Mouse (Mus musculus): ENCODE measurements around the gene Neurod1. TPM values are rescaled to one million over a fixed set of nuclear protein-coding genes. Genes with fewer than 3 reads are reported as not detected.

Neurod1 gene
- polyA plus RNA-seq, 1 experiment from 2014 or later, result not detected

DNA sequence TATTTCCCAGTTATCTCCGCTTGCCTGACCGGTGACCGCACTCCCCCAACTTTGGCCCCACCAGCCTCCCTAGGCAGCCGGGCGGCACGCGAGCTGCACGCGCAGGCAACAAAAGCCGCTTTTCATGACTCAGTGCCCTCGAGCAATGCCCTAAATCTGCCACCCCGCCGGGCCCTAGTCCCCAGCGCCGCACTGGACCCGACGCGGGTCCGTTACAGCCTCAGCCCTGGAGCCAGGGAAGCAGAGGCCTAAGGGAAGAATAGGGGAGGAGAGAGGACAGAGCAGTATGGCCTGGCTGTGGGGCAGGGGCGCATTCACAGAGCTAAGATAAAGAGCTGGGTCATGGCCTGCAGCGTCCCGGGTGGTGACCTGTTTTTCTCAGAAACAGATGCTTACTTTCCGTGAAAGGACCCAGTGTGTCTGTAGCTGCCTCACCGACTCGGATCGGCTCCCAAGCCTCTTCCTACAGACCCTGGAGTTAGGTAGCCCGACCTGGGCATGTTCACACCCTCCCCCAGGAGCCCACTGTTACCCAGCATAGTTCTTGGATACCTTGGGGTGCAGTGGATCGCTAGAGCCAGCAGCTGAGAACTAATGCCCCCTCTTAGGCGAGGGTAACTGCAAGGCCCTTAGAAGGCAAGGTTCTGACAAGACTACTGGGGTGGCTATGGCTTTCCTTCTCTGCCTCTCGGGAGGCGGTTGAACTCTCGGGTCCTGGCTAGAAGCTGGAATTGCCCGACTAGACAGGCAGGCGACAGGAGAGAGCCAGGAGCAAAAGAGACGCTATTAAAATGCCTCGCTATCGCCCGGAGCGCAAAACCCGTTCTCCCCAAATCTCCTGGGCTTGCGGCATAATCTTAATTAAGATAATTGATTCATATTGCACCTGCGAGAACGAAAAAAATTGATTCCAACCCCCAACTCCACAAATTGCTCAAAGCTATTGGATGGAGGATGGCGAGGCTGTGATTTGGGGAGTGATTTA, 2.8 kb upstream of the Neurod1 start:
- Histone ChIP-seq H3K27ac (ENCODE audit: low read depth, low read length) (no peak overlapping the region), H3K9ac (ENCODE audit: low read depth, low read length) (no peak overlapping the region), H3K9me3 (ENCODE audit: control insufficient read depth, low read length) (no peaks in the 10 kb centered on the region), H3K27me3 (ENCODE audit: control insufficient read depth, insufficient read depth, low read length) (peaks cover 71% of the 10 kb centered on the region), H3K4me3 (ENCODE audit: low read length) (no peak overlapping the region; the same call in 1 of the 2 replicates), H3K4me1 (ENCODE audit: control insufficient read depth, insufficient read depth, low read length) (0 out of 2 replicates have a peak, but pooled peaks cover 5% of the 10 kb centered on the region), H3K36me3 (ENCODE audit: control insufficient read depth, insufficient read depth, low read length) (no peaks in the 10 kb centered on the region), H3K4me2 (replicated peaks; ENCODE audit: low read depth, low read length) (no peak overlapping the region)
- WGBS, result 2% methylated on average over 44 of the region's 44 CpGs
- ATAC-seq (ENCODE audit: low FRiP score, low TSS enrichment), result peak; percentile 50; the same call in 1 of the 2 replicates

DNA sequence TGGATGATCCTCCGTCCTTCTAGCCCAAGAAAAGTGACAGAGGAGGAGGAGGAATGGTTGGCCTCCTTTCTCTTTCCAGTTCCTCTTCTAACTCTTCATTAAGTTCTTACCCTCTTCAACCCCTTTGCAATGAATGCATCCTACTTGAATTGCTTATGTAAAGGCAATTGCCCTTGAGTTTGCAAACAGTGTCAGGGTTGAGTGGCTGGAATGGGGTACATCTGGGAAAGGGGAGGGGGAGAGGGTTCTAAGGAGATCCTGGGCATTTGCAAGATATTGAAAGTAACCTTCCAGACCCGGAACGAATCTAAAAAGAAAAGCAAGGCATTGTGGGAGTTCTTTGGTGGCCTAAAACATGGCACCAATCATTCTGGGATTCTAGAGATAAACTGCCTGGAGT, 1.4 kb upstream of the Neurod1 start:
- Histone ChIP-seq H3K36me3 (ENCODE audit: control insufficient read depth, insufficient read depth, low read length) (no peaks in the 10 kb centered on the region), H3K27me3 (ENCODE audit: control insufficient read depth, insufficient read depth, low read length) (peaks cover 72% of the 10 kb centered on the region), H3K9ac (ENCODE audit: low read depth, low read length) (no peak overlapping the region), H3K27ac (ENCODE audit: low read depth, low read length) (no peak overlapping the region), H3K4me1 (ENCODE audit: control insufficient read depth, insufficient read depth, low read length) (peaks cover 7% of the 10 kb centered on the region; the same call in 1 of the 2 replicates), H3K4me2 (replicated peaks; ENCODE audit: low read depth, low read length) (no peak overlapping the region), H3K4me3 (ENCODE audit: low read length) (no peak overlapping the region), H3K9me3 (ENCODE audit: control insufficient read depth, low read length) (no peaks in the 10 kb centered on the region)
- no peak for ATAC-seq (ENCODE audit: low FRiP score, low TSS enrichment)
- 34% methylated on average over 3 of the region's 3 CpGs for whole genome bisulfite sequencing

DNA sequence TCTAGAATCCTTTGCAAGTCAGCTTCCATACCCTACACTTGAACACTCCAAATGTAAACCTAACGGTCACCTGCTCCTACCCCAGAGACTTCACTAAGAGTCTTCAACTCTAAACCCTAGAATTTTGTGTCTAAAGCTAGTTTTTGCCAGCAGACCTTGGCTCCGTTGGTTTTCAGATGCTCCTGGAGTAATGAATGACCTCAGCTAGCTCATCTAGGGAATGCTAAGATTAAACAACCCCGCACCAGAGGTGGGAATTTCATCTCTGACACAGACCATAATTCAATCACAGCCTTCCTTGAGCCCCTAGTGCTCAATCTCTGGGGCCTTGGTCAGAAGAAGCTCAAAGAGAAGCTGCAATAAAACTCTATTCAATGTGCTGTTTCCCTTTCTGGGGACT, 883 bp upstream of the Neurod1 start:
- H3K9ac ChIP-seq (ENCODE audit: low read depth, low read length), result no peak overlapping the region
- no peak for ATAC-seq (ENCODE audit: low FRiP score, low TSS enrichment)
- no peak overlapping the region for H3K4me2 ChIP-seq (replicated peaks; ENCODE audit: low read depth, low read length)
- peaks cover 7% of the 10 kb centered on the region; the same call in 1 of the 2 replicates for H3K4me1 ChIP-seq (ENCODE audit: control insufficient read depth, insufficient read depth, low read length)
- H3K9me3 ChIP-seq (ENCODE audit: control insufficient read depth, low read length), result no peaks in the 10 kb centered on the region
- peaks cover 74% of the 10 kb centered on the region for H3K27me3 ChIP-seq (ENCODE audit: control insufficient read depth, insufficient read depth, low read length)
- H3K36me3 ChIP-seq (ENCODE audit: control insufficient read depth, insufficient read depth, low read length), result no peaks in the 10 kb centered on the region
- WGBS, result 58% methylated on average over 3 of the region's 3 CpGs
- no peak overlapping the region for H3K4me3 ChIP-seq (ENCODE audit: low read length)
- no peak overlapping the region for H3K27ac ChIP-seq (ENCODE audit: low read depth, low read length)

DNA sequence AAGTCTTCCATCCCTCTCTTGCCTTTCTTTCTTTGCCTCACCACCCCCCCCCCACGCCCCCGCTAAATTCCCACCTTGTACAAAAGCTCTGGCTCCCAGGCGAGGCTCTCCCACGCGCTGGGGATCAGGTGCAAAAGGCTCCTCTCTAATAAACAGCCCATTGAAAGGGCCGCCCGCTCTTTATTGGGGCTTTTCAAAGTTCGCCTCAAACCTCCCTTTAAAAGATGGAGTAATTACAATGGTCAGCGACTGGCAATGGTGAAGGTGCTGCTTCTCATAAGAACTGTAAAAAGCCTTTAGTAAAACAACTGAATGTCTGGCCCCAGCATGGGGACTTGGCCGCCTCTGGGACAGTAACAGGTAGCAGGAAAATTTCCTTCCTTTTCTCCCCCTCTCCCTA, 905 bp downstream of the Neurod1 start:
- Histone ChIP-seq H3K36me3 (ENCODE audit: control insufficient read depth, insufficient read depth, low read length) (no peaks in the 10 kb centered on the region), H3K4me3 (ENCODE audit: low read length) (no peak overlapping the region), H3K9me3 (ENCODE audit: control insufficient read depth, low read length) (no peaks in the 10 kb centered on the region), H3K9ac (ENCODE audit: low read depth, low read length) (no peak overlapping the region), H3K4me2 (replicated peaks; ENCODE audit: low read depth, low read length) (no peak overlapping the region), H3K27ac (ENCODE audit: low read depth, low read length) (no peak overlapping the region), H3K27me3 (ENCODE audit: control insufficient read depth, insufficient read depth, low read length) (peaks cover 85% of the 10 kb centered on the region), H3K4me1 (ENCODE audit: control insufficient read depth, insufficient read depth, low read length) (peaks cover 7% of the 10 kb centered on the region; the same call in 1 of the 2 replicates)
- ATAC-seq (ENCODE audit: low FRiP score, low TSS enrichment), result no peak
- under 1% methylated on average over 10 of the region's 10 CpGs for WGBS

DNA sequence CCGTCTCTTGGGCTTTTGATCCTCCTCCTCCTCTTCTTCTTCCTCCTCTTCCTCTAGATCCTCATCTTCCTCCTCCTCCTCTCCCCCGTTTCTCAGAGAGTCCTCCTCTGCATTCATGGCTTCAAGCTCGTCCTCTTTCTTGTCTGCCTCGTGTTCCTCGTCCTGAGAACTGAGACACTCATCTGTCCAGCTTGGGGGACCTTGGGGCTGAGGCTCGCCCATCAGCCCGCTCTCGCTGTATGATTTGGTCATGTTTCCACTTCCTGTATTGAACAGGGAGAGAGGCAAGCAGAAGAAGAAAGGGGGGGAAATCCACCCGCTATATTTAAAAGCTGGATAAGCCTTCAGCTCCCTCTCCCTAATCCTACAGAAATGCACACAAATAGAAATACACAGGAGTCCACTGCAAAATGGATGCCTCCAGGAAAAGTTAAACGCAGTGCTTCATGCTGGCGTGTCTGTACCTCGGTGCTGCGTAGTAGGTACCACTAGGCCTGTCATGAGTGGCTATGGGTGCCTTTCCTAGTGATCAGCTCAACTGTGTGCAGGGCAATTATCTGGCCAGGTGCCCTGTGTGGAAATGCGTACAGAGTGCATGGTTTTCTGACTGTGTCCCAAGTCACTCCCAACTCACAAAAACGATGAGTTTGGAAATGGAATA, 1.6 kb downstream of the Neurod1 start:
- no peak overlapping the region for H3K4me3 ChIP-seq (ENCODE audit: low read length)
- peaks cover 79% of the 10 kb centered on the region for H3K27me3 ChIP-seq (ENCODE audit: control insufficient read depth, insufficient read depth, low read length)
- H3K36me3 ChIP-seq (ENCODE audit: control insufficient read depth, insufficient read depth, low read length), result no peaks in the 10 kb centered on the region
- ATAC-seq (ENCODE audit: low FRiP score, low TSS enrichment), result no peak
- no peaks in the 10 kb centered on the region for H3K9me3 ChIP-seq (ENCODE audit: control insufficient read depth, low read length)
- H3K4me2 ChIP-seq (replicated peaks; ENCODE audit: low read depth, low read length), result no peak overlapping the region
- peaks cover 7% of the 10 kb centered on the region; the same call in 1 of the 2 replicates for H3K4me1 ChIP-seq (ENCODE audit: control insufficient read depth, insufficient read depth, low read length)
- H3K9ac ChIP-seq (ENCODE audit: low read depth, low read length), result no peak overlapping the region
- no peak overlapping the region for H3K27ac ChIP-seq (ENCODE audit: low read depth, low read length)
- 12% methylated on average over 15 of the region's 15 CpGs for WGBS

DNA sequence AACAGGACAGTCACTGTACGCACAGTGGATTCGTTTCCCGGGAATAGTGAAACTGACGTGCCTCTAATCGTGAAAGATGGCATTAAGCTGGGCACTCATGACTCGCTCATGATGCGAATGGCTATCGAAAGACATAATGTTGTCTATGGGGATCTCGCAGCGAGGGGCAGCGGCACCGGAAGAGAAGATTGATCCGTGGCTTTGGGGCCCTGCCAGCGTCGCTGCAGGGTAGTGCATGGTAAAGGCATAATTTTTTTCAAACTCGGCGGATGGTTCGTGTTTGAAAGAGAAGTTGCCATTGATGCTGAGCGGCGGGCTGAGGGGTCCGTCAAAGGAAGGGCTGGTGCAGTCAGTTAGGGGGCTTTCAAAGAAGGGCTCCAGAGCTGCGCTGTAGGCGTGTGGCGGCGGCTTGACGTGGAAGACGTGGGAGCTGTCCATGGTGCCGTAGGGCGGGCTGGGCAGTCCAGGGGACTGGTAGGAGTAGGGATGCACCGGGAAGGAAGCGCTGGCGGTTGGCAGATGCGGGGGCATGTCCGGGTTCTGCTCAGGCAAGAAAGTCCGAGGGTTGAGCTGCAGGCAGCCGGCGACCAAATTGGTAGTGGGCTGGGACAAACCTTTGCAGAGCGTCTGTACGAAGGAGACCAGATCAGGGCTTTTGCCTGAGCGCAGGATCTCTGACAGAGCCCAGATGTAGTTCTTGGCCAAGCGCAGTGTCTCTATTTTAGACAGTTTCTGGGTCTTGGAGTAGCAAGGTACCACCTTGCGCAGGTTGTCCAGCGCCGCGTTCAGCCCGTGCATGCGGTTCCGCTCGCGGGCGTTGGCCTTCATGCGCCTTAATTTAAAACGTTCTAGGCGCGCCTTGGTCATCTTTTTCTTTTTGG, 2.4 kb downstream of the Neurod1 start:
- H3K36me3 ChIP-seq (ENCODE audit: control insufficient read depth, insufficient read depth, low read length), result no peaks in the 10 kb centered on the region
- H3K27me3 ChIP-seq (ENCODE audit: control insufficient read depth, insufficient read depth, low read length), result peaks cover 71% of the 10 kb centered on the region
- H3K27ac ChIP-seq (ENCODE audit: low read depth, low read length), result no peak overlapping the region
- H3K4me3 ChIP-seq (ENCODE audit: low read length), result peak overlapping the region; percentile 35
- no peaks in the 10 kb centered on the region for H3K9me3 ChIP-seq (ENCODE audit: control insufficient read depth, low read length)
- peak overlapping the region; percentile 65 for H3K4me2 ChIP-seq (replicated peaks; ENCODE audit: low read depth, low read length)
- peaks cover 7% of the 10 kb centered on the region; the same call in 1 of the 2 replicates for H3K4me1 ChIP-seq (ENCODE audit: control insufficient read depth, insufficient read depth, low read length)
- peak; percentile 96 for ATAC-seq (ENCODE audit: low FRiP score, low TSS enrichment)
- no peak overlapping the region for H3K9ac ChIP-seq (ENCODE audit: low read depth, low read length)
- WGBS, result 2% methylated on average over 55 of the region's 55 CpGs

DNA sequence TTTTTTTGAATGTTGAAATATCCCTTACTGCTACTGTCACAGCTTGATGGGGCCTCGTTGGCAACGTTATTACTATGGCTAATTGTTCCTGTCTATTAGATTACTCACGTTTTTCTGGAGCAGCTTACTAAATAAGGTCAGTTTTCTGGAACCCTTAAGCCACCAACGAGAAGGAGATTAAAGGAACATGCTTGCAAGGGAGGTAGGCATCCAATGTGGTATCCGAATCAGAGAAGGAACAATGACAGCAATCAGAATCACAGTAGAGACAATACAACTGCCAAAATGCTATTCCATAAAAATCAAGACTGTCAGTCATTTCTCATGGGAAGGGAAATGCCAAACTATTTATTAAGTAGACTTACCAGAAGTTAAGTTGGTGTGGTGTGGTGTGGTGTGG, 5.1 kb downstream of the Neurod1 start:
- Histone ChIP-seq H3K4me2 (replicated peaks; ENCODE audit: low read depth, low read length) (no peak overlapping the region), H3K9me3 (ENCODE audit: control insufficient read depth, low read length) (no peaks in the 10 kb centered on the region), H3K4me3 (ENCODE audit: low read length) (no peak overlapping the region), H3K9ac (ENCODE audit: low read depth, low read length) (no peak overlapping the region), H3K36me3 (ENCODE audit: control insufficient read depth, insufficient read depth, low read length) (no peaks in the 10 kb centered on the region), H3K27ac (ENCODE audit: low read depth, low read length) (no peak overlapping the region), H3K4me1 (ENCODE audit: control insufficient read depth, insufficient read depth, low read length) (peaks cover 2% of the 10 kb centered on the region; the same call in 1 of the 2 replicates), H3K27me3 (ENCODE audit: control insufficient read depth, insufficient read depth, low read length) (peaks cover 44% of the 10 kb centered on the region)
- no peak for ATAC-seq (ENCODE audit: low FRiP score, low TSS enrichment)
- WGBS, result 53% methylated on average over 5 of the region's 5 CpGs

DNA sequence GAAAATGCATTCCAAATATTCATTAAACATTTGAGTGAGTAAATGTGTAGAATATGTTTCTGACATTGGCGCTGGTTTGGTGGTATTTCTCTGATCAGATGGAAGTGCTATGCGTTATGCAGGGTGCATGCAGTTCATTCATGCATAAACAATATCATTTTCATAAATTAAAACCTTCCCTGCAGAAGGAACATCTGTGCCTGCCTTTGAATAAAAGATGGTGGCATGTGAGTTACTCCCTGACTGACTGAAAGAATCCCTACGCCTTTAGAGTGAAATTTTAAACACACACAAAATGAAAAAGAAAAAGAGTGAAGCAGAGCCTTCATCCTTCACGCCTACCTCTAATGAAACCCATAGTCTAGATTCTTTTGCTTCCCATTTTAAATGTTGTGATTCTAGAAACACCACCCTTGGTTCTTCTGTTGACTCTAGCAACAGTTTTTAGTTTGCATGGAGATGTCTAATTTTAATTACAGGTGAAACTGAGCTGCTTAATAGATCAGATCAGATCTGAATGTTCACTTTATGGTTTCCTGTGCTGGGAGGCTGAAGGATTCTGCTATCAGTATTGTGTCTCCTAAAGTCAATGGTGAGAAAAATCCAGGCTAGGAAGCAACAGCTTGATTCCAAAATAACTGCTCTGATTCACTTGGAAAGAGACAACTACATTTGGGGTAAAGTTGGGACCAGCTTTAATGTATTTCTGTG, 5.7 kb downstream of the Neurod1 start:
- Histone ChIP-seq H3K4me3 (ENCODE audit: low read length) (no peak overlapping the region), H3K9me3 (ENCODE audit: control insufficient read depth, low read length) (no peaks in the 10 kb centered on the region), H3K27me3 (ENCODE audit: control insufficient read depth, insufficient read depth, low read length) (peaks cover 38% of the 10 kb centered on the region), H3K4me1 (ENCODE audit: control insufficient read depth, insufficient read depth, low read length) (peaks cover 2% of the 10 kb centered on the region; the same call in 1 of the 2 replicates), H3K36me3 (ENCODE audit: control insufficient read depth, insufficient read depth, low read length) (no peaks in the 10 kb centered on the region), H3K9ac (ENCODE audit: low read depth, low read length) (no peak overlapping the region), H3K27ac (ENCODE audit: low read depth, low read length) (no peak overlapping the region), H3K4me2 (replicated peaks; ENCODE audit: low read depth, low read length) (no peak overlapping the region)
- 74% methylated on average over 4 of the region's 4 CpGs for WGBS
- no peak for ATAC-seq (ENCODE audit: low FRiP score, low TSS enrichment)
